Mouse (Mus musculus) stomach, postnatal 0 days (tissue): ENCODE measurements at regions not wholly inside any gene's neighbourhood (a gene's known extent, or its start where the extent isn't known, plus 50 kb on each side); places are given as distances from the start of the nearest gene placed in this dataset.

Experiments used
- CTCF ChIP-seq: IDR thresholded peaks from 2 replicates; pipeline ENCODE4 v1.5.1; 2016; ENCODE audit warnings: antibody characterized with exemption, low read depth, mild to moderate bottlenecking, moderate library complexity
- EP300 ChIP-seq: optimal IDR thresholded peaks from 2 replicates; pipeline ENCODE3; 2016; ENCODE audit warnings: antibody characterized with exemption

GRCm38 (mm10) chr3:45297242-45297853 is 80.8 kb upstream of the Pcdh10 start:
- TF ChIP-seq CTCF: no peak
- TF ChIP-seq EP300: no peak
